Mouse (Mus musculus) erythroblast, embryonic 14.5 days (primary cell): Measurements from ENCODE around the gene Fbxl13.

Experiments
- GATA1 ChIP-seq: IDR thresholded peaks from 2 replicates; pipeline ENCODE4 v1.6.1; 2012; ENCODE audit warnings: low read length, inconsistent platforms, mixed read lengths
- TAL1 ChIP-seq: IDR thresholded peaks from 3 replicates; pipeline ENCODE4 v1.6.1; 2012; ENCODE audit warnings: low read length, inconsistent platforms, mixed read lengths

- no peak for TF ChIP-seq TAL1
- no peak for TF ChIP-seq GATA1
These were observed 27.6 kb upstream of the Fbxl13 start for GRCm38 (mm10) chr5:21672812-21673635.
